Mouse (Mus musculus): ENCODE data around the gene Atxn2l. TPM values are rescaled to one million over a fixed set of nuclear protein-coding genes. Genes with fewer than 3 reads are reported as not detected.

Gene Atxn2l
- total RNA-seq, 2 experiments from 2014 or later: 37.0 to 41.7 TPM

GRCm38 (mm10) chr7:126465246-126466030 lies 37.8 kb downstream of the Atxn2l start:
- no peak for DNase-seq (ENCODE audit: low spot score)
- intact Hi-C loops (cut with DNase I): loop anchor here (5.0 kb wide), 1 partner anchor 68 kb away; the partner anchor contains the start of gene Nfatc2ip

- no peak for DNase-seq (ENCODE audit: low spot score)
- intact Hi-C loops (cut with DNase I): loop anchor here (5.0 kb wide), 1 partner anchor 68 kb away; the partner anchor contains the start of gene Nfatc2ip
Observed at GRCm38 (mm10) chr7:126464836-126465235, 38.4 kb downstream of the Atxn2l start.

GRCm38 (mm10) chr7:126464121-126464520 lies 39.1 kb downstream of the Atxn2l start:
- intact Hi-C loops (cut with DNase I): no loop called here
- DNase-seq (ENCODE audit: low spot score): no peak

- no peak for DNase-seq (ENCODE audit: low spot score)
- intact Hi-C loops (cut with DNase I): no loop called here
Observed at GRCm38 (mm10) chr7:126463547-126463946, 39.7 kb downstream of the Atxn2l start.

GRCm38 (mm10) chr7:126463004-126463403 lies 40.2 kb downstream of the Atxn2l start, which contains the start of gene Atp2a1:
Atp2a1 (minus strand) TSS chr7:126463108.
- DNase-seq (ENCODE audit: low spot score): no peak
- intact Hi-C loops (cut with DNase I): no loop called here

GRCm38 (mm10) chr7:126461626-126462025 lies 41.6 kb downstream of the Atxn2l start:
- intact Hi-C loops (cut with DNase I): no loop called here

GRCm38 (mm10) chr7:126460623-126461399 lies 42.4 kb downstream of the Atxn2l start:
- intact Hi-C loops (cut with DNase I): no loop called here
- no peak for DNase-seq (ENCODE audit: low spot score)

More at GRCm38 (mm10) chr7:126461626-126462025, 41.6 kb downstream of the Atxn2l start:
- no peak for DNase-seq (ENCODE audit: low spot score)

GRCm38 (mm10) chr7:126458844-126459618 lies 44.2 kb downstream of the Atxn2l start:
- DNase-seq (ENCODE audit: low spot score): no peak
- intact Hi-C loops (cut with DNase I): no loop called here

GRCm38 (mm10) chr7:126458225-126458624 lies 45.0 kb downstream of the Atxn2l start:
- intact Hi-C loops (cut with DNase I): no loop called here
- DNase-seq (ENCODE audit: low spot score): no peak

- DNase-seq (ENCODE audit: low spot score): no peak
- intact Hi-C loops (cut with DNase I): no loop called here
Observed at GRCm38 (mm10) chr7:126456382-126457266, 46.6 kb downstream of the Atxn2l start.

- intact Hi-C loops (cut with DNase I): no loop called here
- DNase-seq (ENCODE audit: low spot score): no peak
Observed at GRCm38 (mm10) chr7:126455242-126455641, 48.0 kb downstream of the Atxn2l start.

- DNase-seq (ENCODE audit: low spot score): no peak
- intact Hi-C loops (cut with DNase I): no loop called here
Observed at GRCm38 (mm10) chr7:126453861-126454260, 49.4 kb downstream of the Atxn2l start.

GRCm38 (mm10) chr7:126452244-126452643 lies 51.0 kb downstream of the Atxn2l start:
- intact Hi-C loops (cut with DNase I): no loop called here
- DNase-seq (ENCODE audit: low spot score): no peak

- intact Hi-C loops (cut with DNase I): no loop called here
- DNase-seq (ENCODE audit: low spot score): no peak
Observed at GRCm38 (mm10) chr7:126450641-126451040, 52.6 kb downstream of the Atxn2l start.

- intact Hi-C loops (cut with DNase I): no loop called here
- DNase-seq (ENCODE audit: low spot score): no peak
Observed at GRCm38 (mm10) chr7:126449991-126450390, 53.2 kb downstream of the Atxn2l start.

GRCm38 (mm10) chr7:126448481-126448880 lies 54.8 kb downstream of the Atxn2l start:
- no peak for DNase-seq (ENCODE audit: low spot score)
- intact Hi-C loops (cut with DNase I): no loop called here

- intact Hi-C loops (cut with DNase I): no loop called here
- DNase-seq (ENCODE audit: low spot score): no peak
Observed at GRCm38 (mm10) chr7:126446217-126446616, 57.0 kb downstream of the Atxn2l start.

GRCm38 (mm10) chr7:126445104-126445815 lies 58.0 kb downstream of the Atxn2l start:
- DNase-seq (ENCODE audit: low spot score): no peak

GRCm38 (mm10) chr7:126444536-126444935 lies 58.7 kb downstream of the Atxn2l start:
- no peak for DNase-seq (ENCODE audit: low spot score)
- intact Hi-C loops (cut with DNase I): no loop called here

More at GRCm38 (mm10) chr7:126445104-126445815, 58.0 kb downstream of the Atxn2l start:
- intact Hi-C loops (cut with DNase I): no loop called here

All from heart, postnatal 25 days (tissue).